Comparison of ENCODE assay signal across 8 mouse cellular contexts in genomic region chr1:180215044-180215443, GRCm38 (mm10). TPM values are rescaled to one million over a fixed set of nuclear protein-coding genes. Genes with fewer than 3 reads are reported as not detected.
A peak's percentile ranks its signal among the peaks of the same experiment; 100 is the strongest.
DNase-seq lines count a peak whose midpoint lies in the region; ATAC-seq and TF ChIP-seq lines count a peak whose summit lies in the region.

No protein-coding gene starts in this region.

- peak; percentile 96 for TF ChIP-seq RAD21 in MEL (IDR thresholded peaks at IDR 0.05; ENCODE audit: low read depth, low read length)

- no peak for TF ChIP-seq POLR2A in MEL (IDR thresholded peaks at IDR 0.05; ENCODE audit: control insufficient read depth in 1 of 2, insufficient read depth in 1 of 2, low read depth in 1 of 2, low read length in 2 of 2, poor library complexity in 1 of 2)

- 25% methylated on average over 4 of the region's 4 CpGs for WGBS in forebrain, embryonic 13.5 days
- WGBS in lung, postnatal 0 days, result 18% methylated on average over 4 of the region's 4 CpGs

- TF ChIP-seq EP300 in MEL (IDR thresholded peaks at IDR 0.05; ENCODE audit: low read depth in 1 of 2, low read length in 2 of 2), result no peak
- no peak for TF ChIP-seq EP300 in lung, postnatal 0 days (IDR thresholded peaks at IDR 0.05)

- no peak overlapping the region for H3K4me3 ChIP-seq in MEL (ENCODE audit: control insufficient read depth in 1 of 2, insufficient read depth in 1 of 2, low read depth in 2 of 2, low read length in 2 of 2)
- H3K4me3 ChIP-seq in forebrain, embryonic 13.5 days, result no peak overlapping the region
- no peak overlapping the region for H3K4me3 ChIP-seq in lung, postnatal 0 days (ENCODE audit: low read depth, low read length)

- no peak overlapping the region for H3K27ac ChIP-seq in MEL (ENCODE audit: control insufficient read depth, low read depth, low read length)
- H3K27ac ChIP-seq in forebrain, embryonic 13.5 days, result no peak overlapping the region
- no peak overlapping the region for H3K27ac ChIP-seq in lung, postnatal 0 days (ENCODE audit: low read length)

- H3K79me2 ChIP-seq in MEL (ENCODE audit: control insufficient read depth, insufficient read depth, low read length, poor library complexity), result no peaks in the 10 kb centered on the region

- no peaks in the 10 kb centered on the region for H3K9me3 ChIP-seq in MEL (replicated peaks; ENCODE audit: insufficient read depth, low read length)
- no peaks in the 10 kb centered on the region for H3K9me3 ChIP-seq in forebrain, embryonic 13.5 days (replicated peaks)
- no peaks in the 10 kb centered on the region for H3K9me3 ChIP-seq in lung, postnatal 0 days (ENCODE audit: low read length)

- H3K27me3 ChIP-seq in MEL (ENCODE audit: control insufficient read depth in 1 of 2, insufficient read depth in 2 of 2, low read length in 2 of 2), result no peaks in the 10 kb centered on the region
- H3K27me3 ChIP-seq in forebrain, embryonic 13.5 days, result no peaks in the 10 kb centered on the region
- no peaks in the 10 kb centered on the region for H3K27me3 ChIP-seq in lung, postnatal 0 days (replicated peaks; ENCODE audit: insufficient read depth, low read length)

- H3K4me2 ChIP-seq in forebrain, embryonic 13.5 days, result no peak overlapping the region
- no peak overlapping the region for H3K4me2 ChIP-seq in lung, postnatal 0 days (replicated peaks; ENCODE audit: low read depth, low read length)

- DNase-seq in MEL (ENCODE audit: low read depth, low spot score), result peak; percentile 79
- DNase-seq in c-Kit-positive CD71-positive TER-119-positive erythroid progenitor cells, embryonic 14.5 days (ENCODE audit: low spot score), result peak; percentile 59
- peak; percentile 35 to 54 for DNase-seq in layer of hippocampus, adult 8-10 months (ENCODE audit: low spot score in 2 of 2)
- DNase-seq in lung, postnatal 0 days (ENCODE audit: low spot score), result peak; percentile 87
- DNase-seq in ovary, postnatal 36 days (ENCODE audit: low spot score), result peak; percentile 71
- DNase-seq in urinary bladder, adult 2 months (ENCODE audit: low spot score), result peak; percentile 45

- no peaks in the 10 kb centered on the region for H3K36me3 ChIP-seq in MEL (ENCODE audit: control insufficient read depth in 1 of 2, insufficient read depth in 2 of 2, low read length in 2 of 2)
- H3K36me3 ChIP-seq in forebrain, embryonic 13.5 days (ENCODE audit: poor library complexity, severe bottlenecking), result no peaks in the 10 kb centered on the region
- no peaks in the 10 kb centered on the region for H3K36me3 ChIP-seq in lung, postnatal 0 days (ENCODE audit: insufficient read depth, low read length)

- peak; percentile 95 to 98 (median 96) for TF ChIP-seq CTCF in MEL (IDR thresholded peaks at IDR 0.05 in 2 of 3, conservative IDR thresholded peaks at IDR 0.05 in 1 of 3; ENCODE audit: control insufficient read depth in 1 of 3, insufficient read depth in 1 of 3, low read depth in 2 of 3, low read length in 3 of 3, poor library complexity in 1 of 3, severe bottlenecking in 1 of 3)
- TF ChIP-seq CTCF in lung, postnatal 0 days (IDR thresholded peaks at IDR 0.05), result peak; percentile 98

- H3K9ac ChIP-seq in MEL (ENCODE audit: control insufficient read depth, low read depth, low read length, poor library complexity, severe bottlenecking), result no peak overlapping the region
- H3K9ac ChIP-seq in forebrain, embryonic 13.5 days, result no peak overlapping the region
- no peak overlapping the region for H3K9ac ChIP-seq in lung, postnatal 0 days (replicated peaks; ENCODE audit: low read depth)

- ATAC-seq in forebrain, embryonic 13.5 days, result peak; percentile 66
- peak; percentile 84 to 96 for ATAC-seq in hematopoietic stem cell, adult 5-6 weeks (replicated peaks in 1 of 2; ENCODE audit: insufficient read depth in 1 of 2, low FRiP score in 2 of 2, low TSS enrichment in 1 of 2, low read depth in 1 of 2, poor library complexity in 2 of 2, severe bottlenecking in 2 of 2)
- ATAC-seq in lung, postnatal 0 days, result peak; percentile 87

- H3K4me1 ChIP-seq in MEL (ENCODE audit: control insufficient read depth in 1 of 2, insufficient read depth in 2 of 2, low read length in 2 of 2), result no peaks in the 10 kb centered on the region
- H3K4me1 ChIP-seq in forebrain, embryonic 13.5 days, result no peaks in the 10 kb centered on the region
- H3K4me1 ChIP-seq in lung, postnatal 0 days (ENCODE audit: insufficient read depth, low read depth, low read length), result no peaks in the 10 kb centered on the region

TF ChIP-seq in MEL, 35 proteins besides CTCF, POLR2A, EP300 and RAD21:
- TF ChIP-seq TCF12 (IDR thresholded peaks at IDR 0.05; ENCODE audit: low read depth, low read length) (no peak), KAT2A (conservative IDR thresholded peaks at IDR 0.05; ENCODE audit: low read depth, low read length) (no peak), ZC3H11A (IDR thresholded peaks at IDR 0.05; ENCODE audit: low read depth, low read length) (peak; percentile 90), HCFC1 (IDR thresholded peaks at IDR 0.05; ENCODE audit: low read depth, low read length) (no peak), ETS1 (IDR thresholded peaks at IDR 0.05; ENCODE audit: low read depth, low read length) (no peak), MAFK (IDR thresholded peaks at IDR 0.05; ENCODE audit: borderline replicate concordance, low read depth, low read length) (no peak), GABPA (IDR thresholded peaks at IDR 0.05; ENCODE audit: low read depth, low read length) (no peak), SMC3 (IDR thresholded peaks at IDR 0.05; ENCODE audit: low read depth, low read length) (peak; percentile 98), USF2 (IDR thresholded peaks at IDR 0.05; ENCODE audit: borderline replicate concordance in 1 of 2, insufficient read depth in 1 of 2, low read depth in 1 of 2, low read length in 2 of 2) (no peak)

RNA-seq across cellular contexts. Expression of gene Coq8a, which starts 15.6 kb away (rescaled TPM):
- 0.95 and 1.5 TPM in 2 replicates for total RNA-seq in MEL (2012; rRNA removed)
- 1 to 10 TPM in 1 of 2 experiments, not detected in 1; 2.1 TPM for polyA plus RNA-seq in MEL (2012; ENCODE audit: insufficient read depth in 1 of 2, insufficient read length in 2 of 2, low read depth in 1 of 2, low replicate concordance in 2 of 2, missing spikeins in 1 of 2)
- polyA plus RNA-seq in forebrain, embryonic 13.5 days (2015; fragmentation: Nextera tagmentation; extraction: Ambion mirVana), result 1.5 and 1.6 TPM in 2 replicates
- 32.1 and 34.0 TPM in 2 replicates for total RNA-seq in hematopoietic stem cell, adult 5-6 weeks (2017)
- 10 to 100 TPM; 55.6 to 69.2 (median 65.8) TPM for total RNA-seq in layer of hippocampus, adult 8-10 months (2022)
- 16.4 and 18.6 TPM in 2 replicates for polyA plus RNA-seq in lung, postnatal 0 days (2015; fragmentation: Nextera tagmentation; extraction: Ambion mirVana)
- polyA plus RNA-seq in urinary bladder, adult 2 months (2012; rRNA removed), result 26.5 and 33.8 TPM in 2 replicates

RNA-seq across cellular contexts. Expression of gene Psen2, which starts 48.2 kb away (rescaled TPM):
- 37.0 and 39.2 TPM in 2 replicates for total RNA-seq in MEL (2012; rRNA removed)
- 10 to 100 TPM in 1 of 2 experiments, not detected in 1; 35.0 TPM for polyA plus RNA-seq in MEL (2012; ENCODE audit: insufficient read depth in 1 of 2, insufficient read length in 2 of 2, low read depth in 1 of 2, low replicate concordance in 2 of 2, missing spikeins in 1 of 2)
- 7.3 and 9.7 TPM in 2 replicates for polyA plus RNA-seq in forebrain, embryonic 13.5 days (2015; fragmentation: Nextera tagmentation; extraction: Ambion mirVana)
- total RNA-seq in hematopoietic stem cell, adult 5-6 weeks (2017), result 23.6 and 34.0 TPM in 2 replicates
- 10 to 100 TPM; 21.5 to 25.9 (median 22.2) TPM for total RNA-seq in layer of hippocampus, adult 8-10 months (2022)
- polyA plus RNA-seq in lung, postnatal 0 days (2015; fragmentation: Nextera tagmentation; extraction: Ambion mirVana), result 25.1 and 26.4 TPM in 2 replicates
- 27.7 and 31.7 TPM in 2 replicates for polyA plus RNA-seq in urinary bladder, adult 2 months (2012; rRNA removed)
